Mouse (Mus musculus): ENCODE data around the gene Gm12258. TPM values are rescaled to one million over a fixed set of nuclear protein-coding genes. Genes with fewer than 3 reads are reported as not detected.

Gm12258 gene
- polyA plus RNA-seq, 1 experiment from 2014 or later = 5.6 TPM

Other genes with a start within 250 kb of the Gm12258 start
- gene 2210407C18Rik, start 231.1 kb upstream of the Gm12258 start, polyA plus RNA-seq (2015; fragmentation: Nextera tagmentation; extraction: Ambion mirVana) = 0.51 TPM in 1 of 2 replicates, not detected in the other
- gene Olfr323, start 216.7 kb upstream of the Gm12258 start, polyA plus RNA-seq (2015; fragmentation: Nextera tagmentation; extraction: Ambion mirVana) = not detected in 2 replicates
- 0.12 and 0.27 TPM in 2 replicates for gene Trim58, start 206.7 kb upstream of the Gm12258 start, polyA plus RNA-seq (2015; fragmentation: Nextera tagmentation; extraction: Ambion mirVana)
- gene Olfr322, start 188.4 kb upstream of the Gm12258 start, polyA plus RNA-seq (2015; fragmentation: Nextera tagmentation; extraction: Ambion mirVana) = not detected in 2 replicates
- gene Olfr320, start 166.1 kb upstream of the Gm12258 start, polyA plus RNA-seq (2015; fragmentation: Nextera tagmentation; extraction: Ambion mirVana) = not detected in 2 replicates
- not detected in 2 replicates for gene Olfr319, start 148.0 kb upstream of the Gm12258 start, polyA plus RNA-seq (2015; fragmentation: Nextera tagmentation; extraction: Ambion mirVana)
- not detected in 2 replicates for gene Olfr318, start 123.1 kb upstream of the Gm12258 start, polyA plus RNA-seq (2015; fragmentation: Nextera tagmentation; extraction: Ambion mirVana)
- gene Olfr317, start 107.9 kb upstream of the Gm12258 start, polyA plus RNA-seq (2015; fragmentation: Nextera tagmentation; extraction: Ambion mirVana) = not detected in 2 replicates
- gene Olfr316, start 94.4 kb upstream of the Gm12258 start, polyA plus RNA-seq (2015; fragmentation: Nextera tagmentation; extraction: Ambion mirVana) = not detected in 2 replicates
- gene Olfr315, start 74.0 kb upstream of the Gm12258 start, polyA plus RNA-seq (2015; fragmentation: Nextera tagmentation; extraction: Ambion mirVana) = not detected in 2 replicates
- not detected in 2 replicates for gene Olfr314, start 64.2 kb upstream of the Gm12258 start, polyA plus RNA-seq (2015; fragmentation: Nextera tagmentation; extraction: Ambion mirVana)
- 8.5 and 10.4 TPM in 2 replicates for gene Fam183b, start 45.2 kb upstream of the Gm12258 start, polyA plus RNA-seq (2015; fragmentation: Nextera tagmentation; extraction: Ambion mirVana)
- not detected in 2 replicates for gene Olfr313, start 32.2 kb upstream of the Gm12258 start, polyA plus RNA-seq (2015; fragmentation: Nextera tagmentation; extraction: Ambion mirVana)
- not detected in 2 replicates for gene Olfr312, start 17.9 kb upstream of the Gm12258 start, polyA plus RNA-seq (2015; fragmentation: Nextera tagmentation; extraction: Ambion mirVana)
- gene Olfr311, start 7.9 kb upstream of the Gm12258 start, polyA plus RNA-seq (2015; fragmentation: Nextera tagmentation; extraction: Ambion mirVana) = not detected in 2 replicates
- 5.2 and 5.3 TPM in 2 replicates for gene 2810021J22Rik, start 20.1 kb downstream of the Gm12258 start, polyA plus RNA-seq (2015; fragmentation: Nextera tagmentation; extraction: Ambion mirVana)
- gene Zfp39, start 57.1 kb downstream of the Gm12258 start, polyA plus RNA-seq (2015; fragmentation: Nextera tagmentation; extraction: Ambion mirVana) = 3.5 and 3.9 TPM in 2 replicates
- gene Btnl10, start 70.8 kb downstream of the Gm12258 start, polyA plus RNA-seq (2015; fragmentation: Nextera tagmentation; extraction: Ambion mirVana) = 0.16 and 0.40 TPM in 2 replicates
- 131 and 138 TPM in 2 replicates for gene Rnf187, start 91.8 kb downstream of the Gm12258 start, polyA plus RNA-seq (2015; fragmentation: Nextera tagmentation; extraction: Ambion mirVana)
- 34.7 and 40.9 TPM in 2 replicates for gene Hist3h2ba, start 101.8 kb downstream of the Gm12258 start, polyA plus RNA-seq (2015; fragmentation: Nextera tagmentation; extraction: Ambion mirVana)
- gene Hist3h2a, start 107.5 kb downstream of the Gm12258 start, polyA plus RNA-seq (2015; fragmentation: Nextera tagmentation; extraction: Ambion mirVana) = 28.5 and 31.6 TPM in 2 replicates
- 0.15 and 0.35 TPM in 2 replicates for gene Trim17, start 107.5 kb downstream of the Gm12258 start, polyA plus RNA-seq (2015; fragmentation: Nextera tagmentation; extraction: Ambion mirVana)
- gene Trim11, start 130.9 kb downstream of the Gm12258 start, polyA plus RNA-seq (2015; fragmentation: Nextera tagmentation; extraction: Ambion mirVana) = 17.0 and 17.5 TPM in 2 replicates

Measured in intestine, embryonic 16.5 days (tissue).